17 mouse cellular contexts compared by ENCODE assay signal in the genomic region with DNA sequence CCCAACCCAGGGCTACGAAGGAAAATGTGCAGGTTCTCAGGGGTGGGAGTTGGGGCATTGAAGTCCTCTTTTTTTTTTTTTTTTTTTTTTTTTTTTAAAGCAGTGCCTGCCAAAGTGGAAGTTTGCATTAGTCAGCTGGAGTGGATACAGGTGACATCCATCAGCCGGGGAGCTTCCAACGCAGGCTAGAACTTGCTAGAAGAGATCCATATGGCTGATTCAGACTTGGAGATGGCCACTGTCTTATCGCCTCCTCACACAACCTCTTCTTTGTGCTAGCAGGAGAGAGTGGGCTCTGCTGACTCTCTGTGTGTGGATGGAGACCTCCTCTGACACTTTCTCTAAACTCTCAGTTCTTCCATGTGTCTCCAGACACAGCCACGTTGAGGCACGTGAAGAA. TPM values are rescaled to one million over a fixed set of nuclear protein-coding genes. Genes with fewer than 3 reads are reported as not detected.
A peak's percentile ranks its signal among the peaks of the same experiment; 100 is the strongest.
DNase-seq lines count a peak whose midpoint lies in the region; ATAC-seq and TF ChIP-seq lines count a peak whose summit lies in the region.
"Had no signal": no experiment of that assay in that cellular context is flagged by ENCODE, and none has a peak within 500 bp of the region (broad histone marks: within the 10 kb centered on the region; RNA-seq: fewer than 3 reads in every experiment).

No protein-coding gene starts in this region.

- peaks cover 5% of the 10 kb centered on the region; the same call in 1 of the 2 replicates for H3K27me3 ChIP-seq in heart, embryonic 11.5 days (ENCODE audit: control insufficient read depth, insufficient read depth, low read length)
- H3K27me3 ChIP-seq in intestine, embryonic 14.5 days (replicated peaks; ENCODE audit: control insufficient read depth, insufficient read depth, low read length) = no peaks in the 10 kb centered on the region
- no peaks in the 10 kb centered on the region for H3K27me3 ChIP-seq in intestine, postnatal 0 days (replicated peaks; ENCODE audit: control insufficient read depth, insufficient read depth, low read length)
- H3K27me3 ChIP-seq in stomach, embryonic 14.5 days (ENCODE audit: control insufficient read depth, insufficient read depth, low read length) = no peaks in the 10 kb centered on the region
- H3K27me3 ChIP-seq: forebrain, embryonic 12.5 days; neural tube, embryonic 13.5 days had no signal

- H3K27ac ChIP-seq in heart, embryonic 11.5 days (ENCODE audit: low read depth, low read length) = peak overlapping the region; percentile 78
- H3K27ac ChIP-seq in intestine, embryonic 14.5 days (ENCODE audit: low read depth) = peak overlapping the region; percentile 36; the same call in 1 of the 2 replicates
- no peak overlapping the region for H3K27ac ChIP-seq in intestine, postnatal 0 days (ENCODE audit: low read depth, low read length)
- H3K27ac ChIP-seq in stomach, embryonic 14.5 days (ENCODE audit: low read length) = peak overlapping the region; percentile 74
- H3K27ac ChIP-seq: kidney, postnatal 0 days; limb, embryonic 12.5 days; liver, embryonic 12.5 days; neural tube, embryonic 13.5 days had no signal

- 52% methylated on average over 6 of the region's 6 CpGs for WGBS in heart, embryonic 11.5 days (ENCODE audit: insufficient replicate concordance)
- 34% methylated on average over 6 of the region's 6 CpGs for WGBS in intestine, embryonic 14.5 days
- WGBS in intestine, postnatal 0 days = 56% methylated on average over 6 of the region's 6 CpGs
- 25% methylated on average over 6 of the region's 6 CpGs for WGBS in stomach, embryonic 14.5 days

- H3K9me3 ChIP-seq in heart, embryonic 11.5 days (replicated peaks; ENCODE audit: control insufficient read depth, low read length) = no peaks in the 10 kb centered on the region
- H3K9me3 ChIP-seq in intestine, embryonic 14.5 days (ENCODE audit: control insufficient read depth, low read length) = no peaks in the 10 kb centered on the region
- no peaks in the 10 kb centered on the region for H3K9me3 ChIP-seq in intestine, postnatal 0 days (ENCODE audit: control insufficient read depth)
- no peaks in the 10 kb centered on the region for H3K9me3 ChIP-seq in stomach, embryonic 14.5 days (ENCODE audit: control insufficient read depth, low read depth, low read length)
- H3K9me3 ChIP-seq: forebrain, embryonic 12.5 days; limb, embryonic 12.5 days; liver, embryonic 12.5 days; neural tube, embryonic 13.5 days had no signal

- no peak overlapping the region for H3K4me3 ChIP-seq in heart, embryonic 11.5 days (ENCODE audit: low read depth, low read length)
- H3K4me3 ChIP-seq in intestine, embryonic 14.5 days (ENCODE audit: low read depth, low read length) = no peak overlapping the region
- H3K4me3 ChIP-seq in intestine, postnatal 0 days (ENCODE audit: low read depth, low read length) = no peak overlapping the region
- H3K4me3 ChIP-seq in stomach, embryonic 14.5 days (ENCODE audit: low read depth, low read length) = no peak overlapping the region
- H3K4me3 ChIP-seq: forebrain, embryonic 12.5 days; limb, embryonic 12.5 days; liver, embryonic 12.5 days; neural tube, embryonic 13.5 days had no signal

- no peaks in the 10 kb centered on the region for H3K36me3 ChIP-seq in heart, embryonic 11.5 days (ENCODE audit: control insufficient read depth, insufficient read depth, low read length)
- no peaks in the 10 kb centered on the region for H3K36me3 ChIP-seq in intestine, embryonic 14.5 days (ENCODE audit: control insufficient read depth, insufficient read depth, low read length)
- H3K36me3 ChIP-seq in intestine, postnatal 0 days (ENCODE audit: control insufficient read depth, insufficient read depth) = no peaks in the 10 kb centered on the region
- no peaks in the 10 kb centered on the region for H3K36me3 ChIP-seq in stomach, embryonic 14.5 days (ENCODE audit: control insufficient read depth, insufficient read depth, low read length)
- H3K36me3 ChIP-seq: forebrain, embryonic 12.5 days; limb, embryonic 12.5 days; liver, embryonic 12.5 days; neural tube, embryonic 13.5 days had no signal

- no peak for TF ChIP-seq CTCF in intestine, postnatal 0 days (IDR thresholded peaks at IDR 0.05; ENCODE audit: low read depth)

- H3K9ac ChIP-seq in heart, embryonic 11.5 days (ENCODE audit: low read depth, low read length) = no peak overlapping the region
- H3K9ac ChIP-seq in intestine, embryonic 14.5 days (ENCODE audit: low read length) = no peak overlapping the region
- H3K9ac ChIP-seq in intestine, postnatal 0 days (ENCODE audit: low read depth, low read length) = no peak overlapping the region
- no peak overlapping the region for H3K9ac ChIP-seq in stomach, embryonic 14.5 days (replicated peaks; ENCODE audit: low read depth, low read length)
- H3K9ac ChIP-seq: forebrain, embryonic 12.5 days; limb, embryonic 12.5 days; liver, embryonic 12.5 days; neural tube, embryonic 13.5 days had no signal

- peaks cover 53% of the 10 kb centered on the region for H3K4me1 ChIP-seq in heart, embryonic 11.5 days (ENCODE audit: control insufficient read depth, insufficient read depth, low read length)
- peaks cover 41% of the 10 kb centered on the region for H3K4me1 ChIP-seq in intestine, embryonic 14.5 days (replicated peaks; ENCODE audit: control insufficient read depth, insufficient read depth, low read length)
- H3K4me1 ChIP-seq in intestine, postnatal 0 days (replicated peaks; ENCODE audit: control insufficient read depth, insufficient read depth, low read length) = 0 out of 2 replicates have a peak, but pooled peaks cover 6% of the 10 kb centered on the region
- peaks cover 48% of the 10 kb centered on the region for H3K4me1 ChIP-seq in stomach, embryonic 14.5 days (ENCODE audit: control insufficient read depth, insufficient read depth, low read length)

- H3K4me2 ChIP-seq in heart, embryonic 11.5 days = no peak overlapping the region
- H3K4me2 ChIP-seq in intestine, embryonic 14.5 days (ENCODE audit: low read length) = no peak overlapping the region
- no peak overlapping the region for H3K4me2 ChIP-seq in intestine, postnatal 0 days (replicated peaks; ENCODE audit: low read depth)
- no peak overlapping the region for H3K4me2 ChIP-seq in stomach, embryonic 14.5 days (replicated peaks; ENCODE audit: low read depth, low read length)
- H3K4me2 ChIP-seq: forebrain, embryonic 12.5 days; limb, embryonic 12.5 days; neural tube, embryonic 13.5 days had no signal

- no peak for ATAC-seq in heart, embryonic 11.5 days (replicated peaks; ENCODE audit: insufficient number of reproducible peaks, low FRiP score, low TSS enrichment)
- no peak for ATAC-seq in intestine, embryonic 14.5 days (replicated peaks; ENCODE audit: low FRiP score, low TSS enrichment, low read depth)
- no peak for ATAC-seq in intestine, postnatal 0 days
- ATAC-seq in stomach, embryonic 14.5 days (ENCODE audit: insufficient number of reproducible peaks, insufficient read depth, low FRiP score, low read depth) = no peak

- DNase-seq in heart, adult 18-20 months = no peak
- no peak for DNase-seq in intestine, embryonic 14.5 days (ENCODE audit: low spot score)
- DNase-seq in brain, adult 2 months (ENCODE audit: low read depth, low spot score) = peak; percentile 48
- no peak for DNase-seq in right cerebral cortex, postnatal 4 days
- DNase-seq: B cell, adult 2 months; cerebellum, adult 9-11 months; lung, postnatal 10 days; midbrain, embryonic 14.5 days; thymus, adult 2 months had no signal

RNA-seq across cellular contexts. Expression of gene Neurl1b, which starts 53.9 kb away (rescaled TPM):
- polyA plus RNA-seq in heart, embryonic 11.5 days (2014; fragmentation: Nextera tagmentation; extraction: Ambion mirVana) = 2.0 and 3.0 TPM in 2 replicates
- total RNA-seq in heart, adult 18-20 months (2021) = 1 to 10 TPM; 5.6 to 5.9 TPM
- 2.3 and 3.1 TPM in 2 replicates for polyA plus RNA-seq in intestine, embryonic 14.5 days (2014; fragmentation: Nextera tagmentation; extraction: Ambion mirVana)
- polyA plus RNA-seq in intestine, postnatal 0 days (2015; fragmentation: Nextera tagmentation; extraction: Ambion mirVana) = 1.5 TPM in 2 replicates
- polyA plus RNA-seq in stomach, embryonic 14.5 days (2014; fragmentation: Nextera tagmentation; extraction: Ambion mirVana) = 5.0 and 6.0 TPM in 2 replicates
